ENCODE assay signal across 13 mouse cellular contexts in genomic region chr13:63555885-63556284, GRCm38 (mm10). TPM values are rescaled to one million over a fixed set of nuclear protein-coding genes. Genes with fewer than 3 reads are reported as not detected.
DNase-seq lines count a peak whose midpoint lies in the region; ATAC-seq and TF ChIP-seq lines count a peak whose summit lies in the region.
"Had no signal": no experiment of that assay in that cellular context is flagged by ENCODE, and none has a peak within 500 bp of the region (broad histone marks: within the 10 kb centered on the region; RNA-seq: fewer than 3 reads in every experiment).

No protein-coding gene starts in this region.

- no peaks in the 10 kb centered on the region for H3K27me3 ChIP-seq in lung, embryonic 14.5 days (ENCODE audit: insufficient read depth, low read length)
- H3K27me3 ChIP-seq in forebrain, embryonic 13.5 days, result peaks cover 41% of the 10 kb centered on the region
- no peaks in the 10 kb centered on the region for H3K27me3 ChIP-seq in limb, embryonic 13.5 days
- H3K27me3 ChIP-seq in stomach, embryonic 14.5 days (ENCODE audit: control insufficient read depth, insufficient read depth, low read length), result no peaks in the 10 kb centered on the region
- H3K27me3 ChIP-seq: liver, embryonic 12.5 days had no signal

- WGBS in lung, embryonic 14.5 days, result 15% methylated on average over 5 of the region's 5 CpGs
- 30% methylated on average over 5 of the region's 5 CpGs for WGBS in forebrain, embryonic 13.5 days
- 23% methylated on average over 5 of the region's 5 CpGs for WGBS in limb, embryonic 13.5 days
- 20% methylated on average over 5 of the region's 5 CpGs for WGBS in stomach, embryonic 14.5 days

- H3K4me1 ChIP-seq in lung, embryonic 14.5 days (ENCODE audit: insufficient read depth), result peaks cover 81% of the 10 kb centered on the region
- H3K4me1 ChIP-seq in forebrain, embryonic 13.5 days, result peaks cover 95% of the 10 kb centered on the region
- H3K4me1 ChIP-seq in limb, embryonic 13.5 days, result peaks cover 98% of the 10 kb centered on the region
- peaks cover 86% of the 10 kb centered on the region for H3K4me1 ChIP-seq in stomach, embryonic 14.5 days (ENCODE audit: control insufficient read depth, insufficient read depth, low read length)

- no peak for DNase-seq in lung, embryonic 14.5 days
- no peak for DNase-seq in lung, postnatal 14 days
- no peak for DNase-seq in left cerebral cortex, postnatal 36 days (ENCODE audit: low spot score in 2 of 2)
- DNase-seq in urinary bladder, postnatal 4 days (ENCODE audit: low spot score in 2 of 2), result no peak
- no peak for DNase-seq in frontal cortex, adult 2 months (ENCODE audit: extremely low spot score in 1 of 2, low spot score in 1 of 2)
- DNase-seq: adrenal gland, adult 2 months; cerebellum, postnatal 10 days; thymus, postnatal 36 days had no signal

- peak overlapping the region; percentile 91 for H3K4me2 ChIP-seq in lung, embryonic 14.5 days
- H3K4me2 ChIP-seq in forebrain, embryonic 13.5 days, result peak overlapping the region; percentile 47
- H3K4me2 ChIP-seq in limb, embryonic 13.5 days (replicated peaks), result peak overlapping the region; percentile 98
- H3K4me2 ChIP-seq in stomach, embryonic 14.5 days (replicated peaks; ENCODE audit: low read depth, low read length), result peak overlapping the region; percentile 95
- H3K4me2 ChIP-seq: liver, embryonic 12.5 days had no signal

- peak overlapping the region; percentile 44; the same call in 1 of the 2 replicates for H3K27ac ChIP-seq in lung, embryonic 14.5 days (ENCODE audit: low read depth)
- H3K27ac ChIP-seq in forebrain, embryonic 13.5 days, result peak overlapping the region; percentile 83
- H3K27ac ChIP-seq in limb, embryonic 13.5 days, result peak overlapping the region; percentile 23; the same call in 1 of the 2 replicates
- peak overlapping the region; percentile 85 for H3K27ac ChIP-seq in stomach, embryonic 14.5 days (ENCODE audit: low read length)
- H3K27ac ChIP-seq: liver, embryonic 12.5 days had no signal

- H3K36me3 ChIP-seq in lung, embryonic 14.5 days (ENCODE audit: insufficient read depth), result peaks cover 74% of the 10 kb centered on the region
- H3K36me3 ChIP-seq in forebrain, embryonic 13.5 days (ENCODE audit: poor library complexity, severe bottlenecking), result peaks cover 4% of the 10 kb centered on the region; the same call in 1 of the 2 replicates
- peaks cover 10% of the 10 kb centered on the region for H3K36me3 ChIP-seq in limb, embryonic 13.5 days
- H3K36me3 ChIP-seq in stomach, embryonic 14.5 days (ENCODE audit: control insufficient read depth, insufficient read depth, low read length), result peaks cover 19% of the 10 kb centered on the region; the same call in 1 of the 2 replicates

- no peaks in the 10 kb centered on the region for H3K9me3 ChIP-seq in lung, embryonic 14.5 days (ENCODE audit: low read depth, low read length)
- no peaks in the 10 kb centered on the region for H3K9me3 ChIP-seq in forebrain, embryonic 13.5 days (replicated peaks)
- H3K9me3 ChIP-seq in limb, embryonic 13.5 days, result no peaks in the 10 kb centered on the region
- H3K9me3 ChIP-seq in stomach, embryonic 14.5 days (ENCODE audit: control insufficient read depth, low read depth, low read length), result no peaks in the 10 kb centered on the region
- H3K9me3 ChIP-seq: liver, embryonic 12.5 days had no signal

- intact Hi-C loops in left cerebral cortex, postnatal 36 days (cut with DNase I), result no loop called here

- TF ChIP-seq CTCF in lung, embryonic 14.5 days (IDR thresholded peaks at IDR 0.05; ENCODE audit: low read depth), result no peak

- 0 out of 2 replicates have a peak overlapping the region, but pooled peaks have one; percentile 5 for H3K9ac ChIP-seq in lung, embryonic 14.5 days
- H3K9ac ChIP-seq in forebrain, embryonic 13.5 days, result no peak overlapping the region; the same call in 1 of the 2 replicates
- H3K9ac ChIP-seq in limb, embryonic 13.5 days, result peak overlapping the region; percentile 15; the same call in 1 of the 2 replicates
- peak overlapping the region; percentile 21 for H3K9ac ChIP-seq in stomach, embryonic 14.5 days (replicated peaks; ENCODE audit: low read depth, low read length)
- H3K9ac ChIP-seq: liver, embryonic 12.5 days had no signal

- H3K4me3 ChIP-seq in lung, embryonic 14.5 days (ENCODE audit: low read depth, low read length), result peak overlapping the region; percentile 24; the same call in 1 of the 2 replicates
- peak overlapping the region; percentile 6; the same call in 1 of the 2 replicates for H3K4me3 ChIP-seq in forebrain, embryonic 13.5 days
- peak overlapping the region; percentile 5 for H3K4me3 ChIP-seq in limb, embryonic 13.5 days
- peak overlapping the region; percentile 28 for H3K4me3 ChIP-seq in stomach, embryonic 14.5 days (ENCODE audit: low read depth, low read length)
- H3K4me3 ChIP-seq: liver, embryonic 12.5 days; myocyte had no signal

- ATAC-seq in lung, embryonic 14.5 days (ENCODE audit: insufficient read depth), result no peak
- no peak for ATAC-seq in forebrain, embryonic 13.5 days
- no peak for ATAC-seq in limb, embryonic 13.5 days (ENCODE audit: low FRiP score, low read depth)
- no peak for ATAC-seq in stomach, embryonic 14.5 days (ENCODE audit: insufficient number of reproducible peaks, insufficient read depth, low FRiP score, low read depth)
- ATAC-seq: liver, embryonic 12.5 days had no signal

RNA-seq across cellular contexts. Expression of gene Ptch1, which starts 17.5 kb away (rescaled TPM):
- polyA plus RNA-seq in lung, embryonic 14.5 days (2014; fragmentation: Nextera tagmentation; extraction: Ambion mirVana), result 64.6 and 68.6 TPM in 2 replicates
- polyA plus RNA-seq in forebrain, embryonic 13.5 days (2015; fragmentation: Nextera tagmentation; extraction: Ambion mirVana), result 11.3 and 16.0 TPM in 2 replicates
- 27.4 and 30.0 TPM in 2 replicates for polyA plus RNA-seq in limb, embryonic 13.5 days (2015; fragmentation: Nextera tagmentation; extraction: Ambion mirVana)
- polyA plus RNA-seq in stomach, embryonic 14.5 days (2014; fragmentation: Nextera tagmentation; extraction: Ambion mirVana), result 71.5 and 79.8 TPM in 2 replicates
- total RNA-seq in left cerebral cortex, postnatal 36 days (2021), result 10 to 100 TPM; 40.5 to 51.6 TPM
- 26.5 and 27.8 TPM in 2 replicates for polyA plus RNA-seq in frontal cortex, adult 2 months (2012; rRNA removed)

RNA-seq across cellular contexts. Expression of gene Fancc, which starts 58.8 kb away (rescaled TPM):
- polyA plus RNA-seq in lung, embryonic 14.5 days (2014; fragmentation: Nextera tagmentation; extraction: Ambion mirVana), result 25.9 and 27.4 TPM in 2 replicates
- 13.7 and 18.1 TPM in 2 replicates for polyA plus RNA-seq in forebrain, embryonic 13.5 days (2015; fragmentation: Nextera tagmentation; extraction: Ambion mirVana)
- 22.2 and 23.2 TPM in 2 replicates for polyA plus RNA-seq in limb, embryonic 13.5 days (2015; fragmentation: Nextera tagmentation; extraction: Ambion mirVana)
- polyA plus RNA-seq in stomach, embryonic 14.5 days (2014; fragmentation: Nextera tagmentation; extraction: Ambion mirVana), result 21.9 and 24.3 TPM in 2 replicates
- 1 to 10 TPM; 7.1 to 7.7 TPM for total RNA-seq in left cerebral cortex, postnatal 36 days (2021)
- polyA plus RNA-seq in frontal cortex, adult 2 months (2012; rRNA removed), result 9.9 and 12.3 TPM in 2 replicates

Comparison
In these comparisons a context has a peak if more than half of its experiments do, and no peak if none do; other contexts are left out.
1. H3K27ac ChIP-seq: peak in every context shown above with its lines; median percentile 85 in stomach, embryonic 14.5 days; 83 in forebrain, embryonic 13.5 days; 44 in lung, embryonic 14.5 days; 23 in limb, embryonic 13.5 days.
2. H3K4me2 ChIP-seq: peak in every context shown above with its lines; median percentile 98 in limb, embryonic 13.5 days; 95 in stomach, embryonic 14.5 days; 91 in lung, embryonic 14.5 days; 47 in forebrain, embryonic 13.5 days.